Mouse (Mus musculus): ENCODE data around the gene Acsm3.

The Acsm3 gene

GRCm38 (mm10) chr7:119800488-119800887, 39.8 kb downstream of the Acsm3 start:
- no peak for DNase-seq (ENCODE audit: low spot score in 2 of 2)

GRCm38 (mm10) chr7:119800991-119801390, 40.3 kb downstream of the Acsm3 start:
- DNase-seq (ENCODE audit: low spot score in 2 of 2) = no peak

- no peak for DNase-seq (ENCODE audit: low spot score in 2 of 2)
Measured at GRCm38 (mm10) chr7:119807396-119807795, 46.7 kb downstream of the Acsm3 start.

DNA sequence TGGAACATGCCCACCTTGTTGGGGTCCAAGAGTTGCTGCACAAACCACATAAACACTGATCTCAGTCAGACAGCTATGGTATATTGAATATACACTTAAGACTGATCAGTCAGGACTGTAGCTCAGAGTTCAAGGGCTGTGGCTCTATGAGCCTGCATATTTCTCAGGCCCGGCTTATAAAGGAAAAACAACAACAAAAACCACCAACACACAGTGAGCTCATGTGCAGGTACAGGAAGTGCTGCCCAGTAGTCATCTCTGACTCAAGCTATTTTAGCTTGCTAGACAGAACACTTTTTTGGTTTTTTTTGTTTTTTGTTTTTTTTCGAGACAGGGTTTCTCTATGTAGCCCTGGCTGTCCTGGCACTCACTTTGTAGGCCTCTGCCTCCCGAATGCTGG, 48.0 kb downstream of the Acsm3 start:
- no peak for DNase-seq (ENCODE audit: low spot score in 2 of 2)

DNA sequence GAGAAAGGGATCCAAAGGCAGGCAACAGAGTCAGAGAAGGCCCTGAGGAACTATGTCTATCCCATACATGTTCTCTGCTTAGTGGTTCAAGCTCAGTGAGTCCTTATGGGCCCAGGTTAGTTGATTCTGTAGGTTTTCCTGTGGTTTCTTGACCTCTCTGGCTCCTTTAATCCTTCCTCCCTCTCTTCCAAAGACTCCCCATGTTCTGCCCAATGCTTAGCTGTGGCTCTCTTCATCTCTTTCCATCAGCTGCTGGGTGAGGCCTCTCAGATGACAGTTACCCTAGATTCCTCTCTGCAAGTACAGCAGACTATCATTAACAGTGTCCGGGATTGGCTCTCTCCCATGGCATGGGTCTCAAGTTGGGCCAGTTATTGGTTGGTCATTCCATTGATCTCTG, 74.6 kb downstream of the Acsm3 start:
- no peak for DNase-seq (ENCODE audit: low spot score in 2 of 2)

DNA sequence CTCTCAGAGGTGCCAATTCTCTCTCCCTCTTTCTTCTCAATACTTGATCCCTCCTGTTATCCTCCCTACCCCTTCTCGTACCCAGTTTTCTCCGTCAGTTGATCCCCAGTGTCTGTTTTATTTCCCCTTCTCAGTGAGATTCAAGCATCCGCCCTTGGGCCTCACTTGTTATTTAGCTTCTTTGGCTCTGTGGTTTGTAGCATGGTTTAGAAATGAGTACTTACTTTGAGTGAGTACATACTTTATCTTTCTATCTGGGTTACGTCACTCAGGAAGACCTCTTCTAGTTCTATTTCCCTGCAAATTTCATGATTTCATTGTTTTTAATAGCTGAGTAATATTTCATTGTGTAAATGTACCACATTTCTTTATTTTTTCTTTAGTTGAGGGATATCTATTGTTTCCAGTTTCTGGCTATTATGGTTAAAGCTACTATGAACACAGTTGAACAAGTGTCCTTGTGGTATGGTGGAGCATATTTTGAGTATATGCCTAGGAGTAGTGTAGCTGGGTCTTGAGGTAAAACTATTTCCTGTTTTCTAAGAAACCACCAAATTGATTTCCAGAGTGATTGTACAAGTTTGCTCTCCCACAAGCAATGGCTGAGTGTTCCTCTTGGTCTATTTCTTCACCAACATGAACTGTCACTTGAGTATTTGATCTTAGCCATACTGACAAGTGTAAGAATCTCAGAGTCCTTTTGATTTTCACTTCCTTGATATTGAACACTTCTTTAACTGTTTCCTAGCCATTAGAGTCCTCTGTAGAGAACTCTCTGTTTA, 75.5 kb downstream of the Acsm3 start:
- no peak for DNase-seq (ENCODE audit: low spot score in 2 of 2)
